Mouse (Mus musculus): ENCODE measurements around the gene P3h1.

- TF ChIP-seq EP300 (IDR thresholded peaks at IDR 0.05; ENCODE audit: low read depth) (peak; percentile 92), CTCF (IDR thresholded peaks at IDR 0.05; ENCODE audit: low read depth) (no peak)
Measured at GRCm38 (mm10) chr4:119190618-119191017, 42.1 kb upstream of the P3h1 start.

Measured in liver, postnatal 0 days (tissue).